Mouse (Mus musculus) heart, adult 2 months (tissue): ENCODE measurements at regions not wholly inside any gene's neighbourhood (a gene's known extent, or its start where the extent isn't known, plus 50 kb on each side); places are given as distances from the start of the nearest gene placed in this dataset.

Experiments used
- CTCF ChIP-seq: fragments of 200-600 bp; IDR thresholded peaks from 2 replicates; pipeline ENCODE4 v1.8.1; 2022; ENCODE audit warnings: antibody characterized with exemption, mild to moderate bottlenecking, moderate library complexity
- EP300 ChIP-seq: fragments of 200-500 bp; IDR thresholded peaks from 2 replicates; pipeline ENCODE4 v1.6.1; 2011; ENCODE audit warnings: low read depth, low read length, control low read depth; ENCODE audit not compliant: insufficient read depth
- POLR2A ChIP-seq: fragments of 200-500 bp; IDR thresholded peaks from 2 replicates; pipeline ENCODE4 v1.6.1; 2011; ENCODE audit warnings: mild to moderate bottlenecking, low read depth, low read length, control low read depth; ENCODE audit not compliant: insufficient read depth

- TF ChIP-seq POLR2A: no peak
- no peak for TF ChIP-seq CTCF
- TF ChIP-seq EP300: peak; percentile 68; the same call in 1 of the 2 replicates
Measured at GRCm38 (mm10) chr19:14225061-14225696, 311.8 kb downstream of the Olfr1505 start.
